Mouse (Mus musculus): ENCODE results near the gene Gpr35. TPM values are rescaled to one million over a fixed set of nuclear protein-coding genes. Genes with fewer than 3 reads are reported as not detected.

Gene Gpr35
- 0.99 TPM for polyA plus RNA-seq (2017; shearing (Covaris generic))

DNA sequence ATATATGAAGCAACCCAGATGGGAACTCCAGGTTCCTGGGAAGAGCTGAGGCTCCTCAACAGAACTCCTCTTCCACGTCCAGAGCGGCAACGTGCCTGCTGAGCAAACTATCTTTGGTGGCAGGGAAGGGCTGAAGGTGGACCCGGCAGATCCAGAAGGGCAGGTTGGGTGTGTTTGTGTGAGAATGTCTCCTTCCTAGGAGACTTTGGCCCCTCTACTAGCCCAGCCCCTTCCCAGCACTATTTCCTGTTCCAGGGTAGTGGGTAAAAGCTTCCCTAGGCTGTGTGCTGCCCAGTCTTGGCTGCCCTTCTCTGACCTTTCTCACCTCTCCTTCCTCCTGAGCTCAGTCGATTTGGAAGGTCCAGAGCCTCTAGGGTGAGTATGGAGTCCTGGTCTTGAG, at the start of gene Gpr35:
Gene Gpr35 (plus strand): TSS at position 259 of the 400 bp plus-strand sequence.

GRCm38 (mm10) chr1:92902786-92903185, 47.9 kb upstream of the Gpr35 start, which contains the start of gene Ankmy1:
Gene Ankmy1, minus strand, starts transcription at chr1:92902906.

DNA sequence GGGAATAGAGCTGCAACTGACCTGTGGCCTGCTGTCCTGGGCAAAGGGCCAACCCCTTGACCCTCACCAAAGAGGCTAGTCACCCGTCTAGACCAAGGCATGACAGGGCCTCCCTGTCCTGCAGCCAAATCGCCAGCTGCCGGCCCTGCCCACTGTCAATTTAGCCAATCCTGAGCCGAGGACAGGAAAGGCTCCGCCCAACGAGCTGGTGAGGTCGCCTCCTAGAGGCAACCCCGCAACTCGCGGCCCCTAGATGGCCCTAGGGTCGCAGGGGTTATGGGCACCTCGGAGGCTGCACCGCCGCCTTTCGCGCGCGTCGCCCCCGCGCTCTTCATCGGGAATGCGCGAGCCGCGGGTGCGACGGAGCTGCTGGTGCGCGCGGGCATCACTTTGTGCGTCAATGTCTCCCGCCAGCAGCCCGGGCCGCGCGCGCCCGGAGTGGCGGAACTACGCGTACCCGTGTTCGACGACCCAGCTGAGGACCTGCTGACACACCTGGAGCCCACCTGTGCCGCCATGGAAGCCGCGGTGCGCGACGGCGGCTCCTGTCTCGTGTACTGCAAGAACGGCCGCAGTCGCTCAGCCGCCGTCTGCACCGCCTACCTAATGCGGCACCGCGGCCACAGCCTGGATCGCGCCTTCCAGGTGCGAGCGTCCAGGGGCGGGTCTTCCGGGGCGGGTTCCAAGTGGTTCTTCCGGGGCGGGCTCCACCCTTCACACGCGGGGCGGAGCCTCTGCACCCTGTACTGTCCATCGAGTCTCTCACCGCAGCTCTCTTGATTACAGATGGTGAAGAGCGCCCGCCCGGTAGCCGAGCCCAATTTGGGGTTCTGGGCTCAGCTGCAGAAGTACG, 43.7 kb upstream of the Gpr35 start, which contains the start of gene Dusp28:
Gene Dusp28 (plus strand): TSS at position 203 of the 853 bp plus-strand sequence.

GRCm38 (mm10) chr1:92910239-92910885, 40.3 kb upstream of the Gpr35 start, which contains the start of gene Rnpepl1:
Gene Rnpepl1, plus strand, starts transcription at chr1:92910783.

GRCm38 (mm10) chr1:92934182-92934827, 16.4 kb upstream of the Gpr35 start, which contains the start of gene Capn10:
Gene Capn10, plus strand, starts transcription at chr1:92934376.

GRCm38 (mm10) chr1:93006061-93006460, 55.4 kb downstream of the Gpr35 start, which contains the start of gene Aqp12:
Gene Aqp12, plus strand, starts transcription at chr1:93006334.

Other genes with a start within 250 kb of the Gpr35 start
- 1.0 TPM for gene Gpc1, start 119.2 kb upstream of the Gpr35 start, polyA plus RNA-seq (2017; shearing (Covaris generic))
- gene Ankmy1, start 48.0 kb upstream of the Gpr35 start, polyA plus RNA-seq (2017; shearing (Covaris generic)): 0.66 TPM
- 4.3 TPM for gene Dusp28, start 43.9 kb upstream of the Gpr35 start, polyA plus RNA-seq (2017; shearing (Covaris generic))
- gene Rnpepl1, start 40.1 kb upstream of the Gpr35 start, polyA plus RNA-seq (2017; shearing (Covaris generic)): 12.8 TPM
- gene Capn10, start 16.5 kb upstream of the Gpr35 start, polyA plus RNA-seq (2017; shearing (Covaris generic)): 11.7 TPM
- not detected for gene Aqp12, start 55.5 kb downstream of the Gpr35 start, polyA plus RNA-seq (2017; shearing (Covaris generic))
- not detected for gene Kif1a, start 151.1 kb downstream of the Gpr35 start, polyA plus RNA-seq (2017; shearing (Covaris generic))
- gene Agxt, start 184.4 kb downstream of the Gpr35 start, polyA plus RNA-seq (2017; shearing (Covaris generic)): not detected
- not detected for gene 2310007B03Rik, start 210.1 kb downstream of the Gpr35 start, polyA plus RNA-seq (2017; shearing (Covaris generic))
- gene Crocc2, start 217.9 kb downstream of the Gpr35 start, polyA plus RNA-seq (2017; shearing (Covaris generic)): not detected

Measured in activated CD4-positive, CD25-positive, alpha-beta regulatory T cell, adult 9 weeks (primary cell).